Mouse (Mus musculus) hindbrain, embryonic 16.5 days (tissue): Measurements from ENCODE around the gene Gnas. TPM values are rescaled to one million over a fixed set of nuclear protein-coding genes. Genes with fewer than 3 reads are reported as not detected.
A peak's percentile ranks its signal among the peaks of the same experiment; 100 is the strongest.

Source experiments
- ATAC-seq: fragments of 200-750 bp; cut with Nextera tagmentation; 2 replicates; pipeline ENCODE4 v1.8.0; 2017; ENCODE audit warnings: moderate TSS enrichment, moderate library complexity
- H3K27ac ChIP-seq: fragments of 300-500 bp; sonication (generic); 2 replicates; pipeline ENCODE4 v1.5.1; 2014; ENCODE audit warnings: low read depth, mild to moderate bottlenecking, control low read depth, low read length, moderate library complexity
- H3K27me3 ChIP-seq: fragments of 300-500 bp; sonication (generic); replicated peaks from 2 replicates; pipeline ENCODE4 v1.6.1; 2014; ENCODE audit warnings: low read length; ENCODE audit not compliant: control insufficient read depth, insufficient read depth
- H3K36me3 ChIP-seq: fragments of 300-500 bp; sonication (generic); 2 replicates; pipeline ENCODE4 v1.6.1; 2014; ENCODE audit warnings: mild to moderate bottlenecking, low read length, moderate library complexity, mixed read lengths; ENCODE audit not compliant: control insufficient read depth, insufficient read depth
- H3K4me1 ChIP-seq: fragments of 300-500 bp; sonication (generic); 2 replicates; pipeline ENCODE4 v1.6.1; 2014; ENCODE audit warnings: low read depth, low read length; ENCODE audit not compliant: control insufficient read depth, insufficient read depth
- H3K4me2 ChIP-seq: fragments of 300-500 bp; sonication (generic); 2 replicates; pipeline ENCODE4 v1.6.1; 2014; ENCODE audit warnings: mild to moderate bottlenecking, low read length, control low read depth, moderate library complexity
- H3K4me3 ChIP-seq: fragments of 300-500 bp; sonication (generic); 2 replicates; pipeline ENCODE4 v1.5.1; 2014; ENCODE audit warnings: mild to moderate bottlenecking, low read length, control low read depth, moderate library complexity
- H3K9ac ChIP-seq: fragments of 300-500 bp; sonication (generic); 2 replicates; pipeline ENCODE4 v1.6.1; 2014; ENCODE audit warnings: low read depth, mild to moderate bottlenecking, control low read depth, low read length, moderate library complexity
- H3K9me3 ChIP-seq: fragments of 300-500 bp; sonication (generic); 2 replicates; pipeline ENCODE4 v1.6.1; 2014; ENCODE audit warnings: mild to moderate bottlenecking, low read length, moderate library complexity; ENCODE audit not compliant: control insufficient read depth
- WGBS: fragments of 180-500 bp; shearing (Covaris S2); extraction: QIAGEN DNeasy Blood & Tissue Kit; methylation state at CpG from one replicate; pipeline ENCODE4 v1.1.7; 2014; 5-methylcytosine and 5-hydroxymethylcytosine counted together
- polyA plus RNA-seq: library from polyadenylated mRNA; unstranded; fragments of >200 nt; fragmentation: Nextera tagmentation; extraction: Ambion mirVana; gene quantifications from 2 replicates; pipeline ENCODE4 v1.2.1, GENCODE M21; 2015

Gene Gnas
- polyA plus RNA-seq, 1 experiment from 2014 or later, result 1,030 TPM

DNA sequence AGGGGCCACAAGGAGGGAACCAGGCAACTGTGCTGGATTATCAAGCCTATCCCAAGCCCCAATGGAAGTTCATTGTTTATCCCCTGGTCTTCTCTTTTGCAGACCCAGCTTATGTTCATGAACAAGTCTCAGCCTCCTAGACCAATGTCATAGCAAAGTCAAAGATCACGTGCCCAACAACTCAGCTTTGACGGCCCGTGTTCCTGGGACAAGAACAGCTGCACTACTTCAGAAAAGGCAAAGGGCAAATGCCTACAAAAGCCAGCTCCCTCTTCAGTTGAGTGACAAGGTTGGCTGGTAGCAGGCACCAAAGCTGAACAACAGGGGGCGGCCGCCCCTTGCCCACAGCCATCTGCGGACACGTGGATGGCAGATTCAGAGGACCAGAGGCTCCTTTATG, 13.7 kb upstream of the Gnas start:
- no peak for ATAC-seq
- no peaks in the 10 kb centered on the region for H3K4me1 ChIP-seq
- 85% methylated on average over 7 of the region's 7 CpGs for WGBS

DNA sequence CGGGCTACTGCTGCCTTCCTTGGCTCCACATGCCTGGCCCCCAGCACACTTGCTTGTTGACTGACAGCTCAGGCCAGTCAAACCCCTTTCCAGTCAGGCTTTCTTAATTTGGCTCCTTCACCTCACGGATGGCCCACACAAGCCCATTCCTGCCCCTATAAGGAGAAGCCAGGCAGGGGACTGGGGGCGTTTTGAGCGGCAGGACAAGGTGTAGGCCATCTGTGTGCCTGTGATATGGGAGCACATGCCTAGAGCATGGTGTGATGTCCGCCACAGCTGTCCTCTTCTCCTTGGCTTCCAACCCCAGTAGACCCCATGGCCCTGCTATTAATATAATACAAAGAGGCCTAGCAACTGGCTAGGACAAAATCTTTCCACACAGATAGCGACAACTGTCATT, 12.7 kb upstream of the Gnas start:
- Histone ChIP-seq H3K27me3 (no peaks in the 10 kb centered on the region), H3K9me3 (no peaks in the 10 kb centered on the region), H3K4me2 (no peak overlapping the region), H3K4me1 (no peaks in the 10 kb centered on the region), H3K4me3 (no peak overlapping the region), H3K36me3 (peaks cover 3% of the 10 kb centered on the region), H3K9ac (no peak overlapping the region), H3K27ac (no peak overlapping the region)
- WGBS, result 86% methylated on average over 6 of the region's 6 CpGs
- no peak for ATAC-seq

More for the DNA sequence above, 13.7 kb upstream of the Gnas start:
- H3K4me3 ChIP-seq, result no peak overlapping the region
- no peak overlapping the region for H3K27ac ChIP-seq
- H3K27me3 ChIP-seq, result no peaks in the 10 kb centered on the region
- peaks cover 3% of the 10 kb centered on the region for H3K36me3 ChIP-seq
- no peaks in the 10 kb centered on the region for H3K9me3 ChIP-seq
- H3K9ac ChIP-seq, result no peak overlapping the region
- no peak overlapping the region for H3K4me2 ChIP-seq

DNA sequence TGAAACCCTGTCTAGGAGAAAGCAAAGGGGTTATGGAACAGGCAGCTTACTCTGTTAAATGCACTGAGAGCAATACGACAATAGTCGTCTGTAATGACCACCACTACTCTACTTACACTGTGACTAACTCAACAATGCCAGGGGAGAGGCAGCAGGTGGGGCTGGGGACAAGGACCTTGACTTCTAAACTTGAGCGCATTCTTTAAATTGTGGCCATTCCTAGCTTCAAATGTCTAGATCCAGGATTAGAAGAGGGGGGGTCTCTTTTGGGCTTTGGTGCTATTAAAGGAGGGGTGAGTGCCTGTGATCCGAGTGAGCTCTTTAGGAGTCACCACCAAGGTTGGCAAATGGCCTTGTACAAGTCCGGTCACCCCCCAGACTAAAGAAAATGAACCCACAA, 11.0 kb upstream of the Gnas start:
- Histone ChIP-seq H3K9ac (no peak overlapping the region), H3K4me3 (no peak overlapping the region), H3K36me3 (peaks cover 3% of the 10 kb centered on the region), H3K27me3 (no peaks in the 10 kb centered on the region), H3K27ac (no peak overlapping the region), H3K4me2 (no peak overlapping the region), H3K9me3 (no peaks in the 10 kb centered on the region), H3K4me1 (no peaks in the 10 kb centered on the region)
- no peak for ATAC-seq
- 92% methylated on average over 5 of the region's 5 CpGs for WGBS

DNA sequence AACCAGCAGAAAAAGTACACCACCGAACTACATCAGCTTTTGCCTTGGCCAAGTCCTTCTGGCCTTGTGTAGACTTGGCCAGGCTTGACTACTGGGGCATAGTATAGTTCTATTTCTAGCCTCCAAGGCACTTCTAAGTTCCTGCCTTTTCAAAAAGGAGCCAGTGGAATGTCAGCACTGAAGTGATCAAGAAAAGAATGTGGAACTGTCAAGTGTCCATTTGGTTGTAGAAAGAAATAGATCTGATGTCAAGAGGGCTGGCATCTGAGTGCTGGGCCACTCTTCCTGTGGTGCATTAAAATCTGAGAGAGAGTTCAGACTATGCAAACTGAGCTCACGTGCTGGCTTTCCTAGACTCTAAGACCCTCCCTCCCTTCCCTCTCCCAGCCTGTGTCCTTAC, 10.2 kb upstream of the Gnas start:
- Histone ChIP-seq H3K4me1 (no peaks in the 10 kb centered on the region), H3K4me3 (no peak overlapping the region), H3K27ac (no peak overlapping the region), H3K9me3 (no peaks in the 10 kb centered on the region), H3K36me3 (peaks cover 3% of the 10 kb centered on the region), H3K9ac (no peak overlapping the region), H3K27me3 (no peaks in the 10 kb centered on the region), H3K4me2 (no peak overlapping the region)
- WGBS, result 81% methylated on average over 2 of the region's 2 CpGs
- no peak for ATAC-seq

DNA sequence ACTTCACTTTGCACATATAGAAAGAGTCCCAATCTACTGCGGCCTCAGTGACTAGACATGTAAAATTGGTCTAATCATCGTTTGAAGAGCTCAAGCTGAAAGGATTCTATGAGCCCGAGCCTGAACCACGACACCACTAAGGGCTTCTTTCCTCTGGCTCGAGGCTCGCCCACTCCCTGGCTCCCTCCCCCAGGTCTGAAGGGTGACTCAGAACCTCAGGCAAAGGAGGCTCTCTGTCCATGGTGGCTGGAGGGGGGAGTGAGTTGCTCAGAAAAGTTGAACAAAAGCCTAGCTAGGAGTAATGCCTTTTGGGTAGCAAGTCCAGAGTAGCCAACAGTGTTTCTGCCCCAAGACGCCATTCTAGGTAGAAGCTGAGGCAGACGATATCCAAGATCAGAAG, 4.3 kb upstream of the Gnas start:
- Histone ChIP-seq H3K4me2 (no peak overlapping the region), H3K27ac (no peak overlapping the region), H3K4me3 (no peak overlapping the region), H3K9me3 (peaks cover 5% of the 10 kb centered on the region), H3K9ac (no peak overlapping the region), H3K36me3 (peaks cover 16% of the 10 kb centered on the region), H3K27me3 (no peaks in the 10 kb centered on the region; the same call in 1 of the 2 replicates), H3K4me1 (peaks cover 11% of the 10 kb centered on the region)
- WGBS, result 83% methylated on average over 8 of the region's 8 CpGs
- ATAC-seq, result no peak

DNA sequence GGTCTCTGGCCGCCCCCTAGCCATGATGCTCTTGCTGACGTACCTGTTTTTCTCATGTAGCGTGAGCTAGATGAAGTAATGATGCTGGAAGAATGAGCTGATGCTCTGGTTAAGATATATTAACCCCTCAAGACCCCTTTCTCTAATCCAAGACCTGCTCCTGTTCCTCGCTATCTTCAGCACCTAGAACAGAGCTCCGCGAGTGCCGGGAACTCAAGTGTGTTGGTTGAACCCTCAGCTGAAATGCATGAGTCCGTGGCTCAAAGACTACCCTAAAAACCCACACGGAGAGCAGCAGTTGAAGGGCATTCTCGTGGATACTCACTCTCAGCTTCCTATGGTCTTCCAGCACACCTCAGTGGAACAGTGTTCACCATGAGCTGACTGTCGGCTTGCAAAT, 779 bp upstream of the Gnas start:
- Histone ChIP-seq H3K9ac (no peak overlapping the region), H3K36me3 (peaks cover 36% of the 10 kb centered on the region), H3K27ac (no peak overlapping the region), H3K9me3 (peaks cover 22% of the 10 kb centered on the region), H3K4me1 (peaks cover 11% of the 10 kb centered on the region), H3K27me3 (peaks cover 24% of the 10 kb centered on the region), H3K4me2 (peak overlapping the region; percentile 54), H3K4me3 (peak overlapping the region; percentile 30)
- WGBS, result 50% methylated on average over 11 of the region's 11 CpGs
- no peak for ATAC-seq

DNA sequence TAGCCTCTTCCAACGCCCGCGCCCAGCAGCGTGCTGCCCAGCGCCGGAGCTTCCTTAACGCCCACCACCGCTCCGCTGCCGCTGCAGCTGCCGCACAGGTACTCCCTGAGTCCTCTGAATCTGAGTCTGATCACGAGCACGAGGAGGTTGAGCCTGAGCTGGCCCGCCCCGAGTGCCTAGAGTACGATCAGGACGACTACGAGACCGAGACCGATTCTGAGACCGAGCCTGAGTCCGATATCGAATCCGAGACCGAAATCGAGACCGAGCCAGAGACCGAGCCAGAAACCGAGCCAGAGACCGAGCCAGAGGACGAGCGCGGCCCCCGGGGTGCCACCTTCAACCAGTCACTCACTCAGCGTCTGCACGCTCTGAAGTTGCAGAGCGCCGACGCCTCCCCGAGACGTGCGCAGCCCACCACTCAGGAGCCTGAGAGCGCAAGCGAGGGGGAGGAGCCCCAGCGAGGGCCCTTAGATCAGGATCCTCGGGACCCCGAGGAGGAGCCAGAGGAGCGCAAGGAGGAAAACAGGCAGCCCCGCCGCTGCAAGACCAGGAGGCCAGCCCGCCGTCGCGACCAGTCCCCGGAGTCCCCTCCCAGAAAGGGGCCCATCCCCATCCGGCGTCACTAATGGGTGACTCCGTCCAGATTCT, 812 bp downstream of the Gnas start:
- H3K27me3 ChIP-seq, result peaks cover 29% of the 10 kb centered on the region
- H3K36me3 ChIP-seq, result peaks cover 34% of the 10 kb centered on the region

DNA sequence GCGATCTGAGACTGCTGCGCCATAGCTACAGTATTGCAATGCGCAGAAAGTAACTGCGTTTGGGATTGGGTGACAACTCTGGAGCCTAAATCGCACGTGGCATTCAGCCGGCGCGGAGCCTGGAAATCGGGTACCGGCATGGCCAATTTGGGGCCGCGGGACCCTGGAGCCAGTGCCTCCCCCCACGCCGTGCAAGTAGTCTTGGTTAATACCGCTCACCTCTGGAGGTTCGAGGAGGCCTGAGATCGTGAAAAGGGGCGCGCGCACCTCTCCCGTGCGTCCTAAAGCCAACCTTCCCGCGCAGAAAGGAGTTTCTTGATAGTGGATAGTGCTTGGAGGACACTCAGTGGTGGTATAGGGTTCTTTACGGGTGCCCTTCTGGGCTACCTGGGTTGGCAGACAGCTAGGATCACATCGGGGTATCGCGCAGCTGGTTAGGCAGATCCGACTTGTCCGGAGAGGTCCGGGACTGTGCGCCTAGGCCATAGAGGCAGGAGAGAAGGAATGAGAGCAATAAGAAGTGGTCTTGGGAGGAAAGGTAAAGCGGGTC, 1.9 kb downstream of the Gnas start:
- peaks cover 22% of the 10 kb centered on the region for H3K9me3 ChIP-seq
- 46% methylated on average over 34 of the region's 34 CpGs for WGBS
- H3K36me3 ChIP-seq, result peaks cover 34% of the 10 kb centered on the region
- H3K27me3 ChIP-seq, result peaks cover 29% of the 10 kb centered on the region
- H3K4me3 ChIP-seq, result peak overlapping the region; percentile 32
- ATAC-seq, result no peak
- H3K9ac ChIP-seq, result no peak overlapping the region
- peaks cover 17% of the 10 kb centered on the region for H3K4me1 ChIP-seq
- no peak overlapping the region for H3K27ac ChIP-seq
- no peak overlapping the region for H3K4me2 ChIP-seq

More for the DNA sequence above, 812 bp downstream of the Gnas start:
- Histone ChIP-seq H3K4me3 (peak overlapping the region; percentile 32), H3K9ac (no peak overlapping the region), H3K27ac (no peak overlapping the region), H3K4me2 (peak overlapping the region; percentile 54), H3K4me1 (peaks cover 11% of the 10 kb centered on the region), H3K9me3 (peaks cover 22% of the 10 kb centered on the region)
- 56% methylated on average over 58 of the region's 58 CpGs for WGBS
- ATAC-seq, result no peak

DNA sequence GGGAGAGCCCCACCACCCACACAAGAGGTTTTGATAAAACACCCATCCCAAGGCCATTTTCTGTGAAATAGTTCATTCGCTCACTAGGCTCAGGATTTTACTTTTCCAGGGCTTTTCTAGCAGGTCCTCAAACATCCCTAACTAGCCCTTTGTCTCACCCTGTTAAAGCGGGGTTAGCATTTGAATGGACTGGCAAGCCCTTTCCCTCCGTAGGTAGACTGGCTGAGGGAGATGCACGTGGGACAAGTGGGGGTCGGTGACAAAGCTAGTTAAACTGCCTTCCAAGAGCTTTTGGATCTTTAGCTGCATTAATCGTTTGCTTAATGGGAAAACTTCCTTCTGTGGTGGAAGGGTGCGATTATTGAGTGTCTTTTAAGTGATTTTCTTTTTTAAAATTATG, 3.8 kb downstream of the Gnas start:
- ATAC-seq, result no peak
- peaks cover 29% of the 10 kb centered on the region for H3K27me3 ChIP-seq
- H3K4me2 ChIP-seq, result no peak overlapping the region
- 29% methylated on average over 7 of the region's 7 CpGs for WGBS
- H3K9me3 ChIP-seq, result peaks cover 22% of the 10 kb centered on the region
- H3K9ac ChIP-seq, result no peak overlapping the region
- no peak overlapping the region for H3K4me3 ChIP-seq
- peaks cover 34% of the 10 kb centered on the region for H3K36me3 ChIP-seq
- no peak overlapping the region for H3K27ac ChIP-seq
- H3K4me1 ChIP-seq, result peaks cover 24% of the 10 kb centered on the region
